Mouse (Mus musculus): ENCODE data around the gene Ppm1j.

DNA sequence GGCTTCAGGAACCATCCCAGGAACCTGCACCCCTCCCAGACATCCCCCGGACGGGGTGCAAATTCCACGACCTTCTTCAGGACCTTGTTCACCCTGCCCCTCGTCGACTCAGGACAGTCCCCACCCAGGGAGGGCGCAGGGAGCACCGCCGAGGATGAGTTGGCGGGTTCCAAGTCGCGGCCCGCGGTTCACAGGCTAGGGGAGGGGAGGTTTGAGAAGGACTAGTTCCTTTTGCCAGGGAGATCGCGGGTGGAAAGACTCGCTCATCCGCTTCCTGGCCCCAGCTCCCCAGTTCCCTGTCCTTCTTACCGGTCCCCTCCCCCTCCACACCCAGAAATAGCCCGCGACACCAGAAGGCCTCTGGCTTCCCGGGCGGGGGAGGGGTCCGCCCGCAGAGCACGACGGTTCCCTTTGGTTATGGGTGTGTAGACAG lies 631 bp downstream of the Ppm1j start, which contains the start of gene Fam19a3:
- TF ChIP-seq E2F4 (IDR thresholded peaks at IDR 0.05; ENCODE audit: insufficient read depth) (no peak), POLR2A (IDR thresholded peaks at IDR 0.05; ENCODE audit: insufficient read length, low read depth) (no peak), TCF12 (IDR thresholded peaks at IDR 0.05; ENCODE audit: insufficient read depth, poor library complexity, severe bottlenecking) (no peak), USF1 (IDR thresholded peaks at IDR 0.05; ENCODE audit: low read depth) (no peak), CEBPB (IDR thresholded peaks at IDR 0.05; ENCODE audit: insufficient read depth, poor library complexity, severe bottlenecking) (no peak)

Measured in myocyte (in vitro differentiated cells).